19 mouse cellular contexts compared by ENCODE assay signal in the genomic region with DNA sequence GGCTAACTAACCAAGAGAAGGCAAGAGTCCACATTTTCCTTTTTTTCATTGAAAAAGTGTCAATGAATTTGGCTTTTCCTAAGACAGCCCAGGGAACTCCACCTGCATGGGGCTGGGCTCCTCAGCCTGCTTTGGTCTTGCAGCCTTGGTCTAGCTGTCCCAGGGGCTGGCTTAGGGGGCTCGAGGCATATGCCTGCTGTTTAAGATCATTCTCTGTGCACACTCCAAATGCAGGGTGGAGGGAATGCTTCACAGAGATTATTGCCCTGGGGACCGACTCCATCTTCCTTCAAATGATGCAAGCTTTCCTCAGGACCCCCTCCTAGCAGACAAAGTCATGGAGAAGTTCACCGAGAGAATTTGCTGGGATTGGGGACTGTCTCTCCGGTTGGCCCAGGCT. TPM values are rescaled to one million over a fixed set of nuclear protein-coding genes. Genes with fewer than 3 reads are reported as not detected.
DNase-seq lines count a peak whose midpoint lies in the region; ATAC-seq lines count a peak whose summit lies in the region.
"Had no signal": no experiment of that assay in that cellular context is flagged by ENCODE, and none has a peak within 500 bp of the region (broad histone marks: within the 10 kb centered on the region; RNA-seq: fewer than 3 reads in every experiment).

No protein-coding gene starts in this region.

- peak overlapping the region; percentile 54 for H3K4me2 ChIP-seq in heart, embryonic 13.5 days
- H3K4me2 ChIP-seq in neural tube, embryonic 12.5 days (replicated peaks): 0 out of 2 replicates have a peak overlapping the region, but pooled peaks have one; percentile 42
- peak overlapping the region; percentile 65 for H3K4me2 ChIP-seq in liver, embryonic 13.5 days

- no peak overlapping the region for H3K9ac ChIP-seq in heart, embryonic 13.5 days
- H3K9ac ChIP-seq in neural tube, embryonic 12.5 days: no peak overlapping the region
- H3K9ac ChIP-seq in liver, embryonic 13.5 days: peak overlapping the region; percentile 62; the same call in 1 of the 2 replicates
- H3K9ac ChIP-seq: embryonic facial prominence, embryonic 12.5 days; hindbrain, embryonic 12.5 days; limb, embryonic 15.5 days had no signal

- 0 out of 2 replicates have a peak, but pooled peaks cover 2% of the 10 kb centered on the region for H3K36me3 ChIP-seq in heart, embryonic 13.5 days
- H3K36me3 ChIP-seq in neural tube, embryonic 12.5 days: no peaks in the 10 kb centered on the region
- H3K36me3 ChIP-seq in liver, embryonic 13.5 days: no peaks in the 10 kb centered on the region
- H3K36me3 ChIP-seq: embryonic facial prominence, embryonic 12.5 days; forebrain, embryonic 15.5 days; hindbrain, embryonic 12.5 days; limb, embryonic 15.5 days had no signal

- H3K27ac ChIP-seq in heart, embryonic 13.5 days (replicated peaks): no peak overlapping the region
- no peak overlapping the region for H3K27ac ChIP-seq in neural tube, embryonic 12.5 days
- no peak overlapping the region; the same call in 1 of the 2 replicates for H3K27ac ChIP-seq in liver, embryonic 13.5 days
- H3K27ac ChIP-seq: hindbrain, embryonic 12.5 days; limb, embryonic 15.5 days had no signal

- no peak for ATAC-seq in heart, embryonic 13.5 days (ENCODE audit: extremely low read depth, insufficient number of reproducible peaks, low FRiP score, low TSS enrichment)
- no peak for ATAC-seq in neural tube, embryonic 12.5 days (ENCODE audit: low FRiP score, low read depth)
- ATAC-seq in liver, embryonic 13.5 days (ENCODE audit: low read depth): no peak
- ATAC-seq: forebrain, embryonic 15.5 days; Patski had no signal

- WGBS in heart, embryonic 13.5 days: 65% methylated on average over 4 of the region's 4 CpGs
- 66% methylated on average over 4 of the region's 4 CpGs for WGBS in neural tube, embryonic 12.5 days
- WGBS in liver, embryonic 13.5 days (ENCODE audit: insufficient replicate concordance): 43% methylated on average over 4 of the region's 4 CpGs

- peaks cover 30% of the 10 kb centered on the region for H3K27me3 ChIP-seq in heart, embryonic 13.5 days (replicated peaks)
- H3K27me3 ChIP-seq in neural tube, embryonic 12.5 days (replicated peaks): peaks cover 43% of the 10 kb centered on the region
- H3K27me3 ChIP-seq in liver, embryonic 13.5 days: peaks cover 13% of the 10 kb centered on the region; the same call in 1 of the 2 replicates
- H3K27me3 ChIP-seq: Patski had no signal

- no peak for DNase-seq in heart, adult 18-20 months
- no peak for DNase-seq in neural tube, embryonic 10.5 days (ENCODE audit: extremely low spot score, low spot score)
- DNase-seq in liver, embryonic 13.5 days: no peak
- DNase-seq in spleen, adult 18-20 months: no peak
- DNase-seq in adrenal gland, postnatal 25 days: no peak
- DNase-seq: cerebellum, adult 18-20 months; cerebellum, postnatal 14 days; gastrocnemius, postnatal 25 days; kidney, adult 11 months; midbrain, embryonic 14.5 days; thymus, adult 18-20 months had no signal

- H3K9me3 ChIP-seq in heart, embryonic 13.5 days: no peaks in the 10 kb centered on the region
- H3K9me3 ChIP-seq in neural tube, embryonic 12.5 days: no peaks in the 10 kb centered on the region
- no peaks in the 10 kb centered on the region for H3K9me3 ChIP-seq in liver, embryonic 13.5 days (replicated peaks)
- H3K9me3 ChIP-seq: embryonic facial prominence, embryonic 12.5 days; forebrain, embryonic 15.5 days; G1E; hindbrain, embryonic 12.5 days; limb, embryonic 15.5 days had no signal

- H3K4me1 ChIP-seq in heart, embryonic 13.5 days: peaks cover 35% of the 10 kb centered on the region
- peaks cover 36% of the 10 kb centered on the region for H3K4me1 ChIP-seq in neural tube, embryonic 12.5 days
- H3K4me1 ChIP-seq in liver, embryonic 13.5 days (replicated peaks): peaks cover 85% of the 10 kb centered on the region

- H3K4me3 ChIP-seq in heart, embryonic 13.5 days: no peak overlapping the region
- H3K4me3 ChIP-seq in neural tube, embryonic 12.5 days: no peak overlapping the region
- 0 out of 2 replicates have a peak overlapping the region, but pooled peaks have one; percentile 26 for H3K4me3 ChIP-seq in liver, embryonic 13.5 days (replicated peaks)
- H3K4me3 ChIP-seq: embryonic facial prominence, embryonic 12.5 days; forebrain, embryonic 15.5 days; hindbrain, embryonic 12.5 days; limb, embryonic 15.5 days had no signal

RNA-seq across cellular contexts. Expression of a gene that starts 3.2 kb away (rescaled TPM):
- 51.2 and 51.8 TPM in 2 replicates for polyA plus RNA-seq in heart, embryonic 13.5 days (2015; fragmentation: Nextera tagmentation; extraction: Ambion mirVana)
- total RNA-seq in heart, adult 18-20 months (2021): 10 to 100 TPM; 11.7 to 13.8 TPM
- polyA plus RNA-seq in neural tube, embryonic 12.5 days (2016; fragmentation: Nextera tagmentation; extraction: Ambion mirVana): 237 and 261 TPM in 2 replicates
- 19.5 and 20.8 TPM in 2 replicates for polyA plus RNA-seq in liver, embryonic 13.5 days (2015; fragmentation: Nextera tagmentation; extraction: Ambion mirVana)
- 15.2 and 29.0 TPM in 2 replicates for total RNA-seq in adrenal gland, postnatal 25 days (2021)

RNA-seq across cellular contexts. Expression of a gene that starts 49.8 kb away (rescaled TPM):
- polyA plus RNA-seq in heart, embryonic 13.5 days (2015; fragmentation: Nextera tagmentation; extraction: Ambion mirVana): 13.0 and 13.9 TPM in 2 replicates
- total RNA-seq in heart, adult 18-20 months (2021): 10 to 100 TPM; 57.5 to 67.5 TPM
- polyA plus RNA-seq in neural tube, embryonic 12.5 days (2016; fragmentation: Nextera tagmentation; extraction: Ambion mirVana): 8.5 and 9.9 TPM in 2 replicates
- polyA plus RNA-seq in liver, embryonic 13.5 days (2015; fragmentation: Nextera tagmentation; extraction: Ambion mirVana): 6.0 and 7.6 TPM in 2 replicates
- total RNA-seq in adrenal gland, postnatal 25 days (2021): 15.4 and 22.0 TPM in 2 replicates
